Mouse (Mus musculus): ENCODE results near the gene Dnmt3l. TPM values are rescaled to one million over a fixed set of nuclear protein-coding genes. Genes with fewer than 3 reads are reported as not detected.
"Not testable (repeated sequence)": the region's sequence is repeated elsewhere in the genome, so short reads cannot be mapped to it uniquely, and the experiment has no call there.

The Dnmt3l gene
- polyA plus RNA-seq, 1 experiment, result 16.2 TPM

DNA sequence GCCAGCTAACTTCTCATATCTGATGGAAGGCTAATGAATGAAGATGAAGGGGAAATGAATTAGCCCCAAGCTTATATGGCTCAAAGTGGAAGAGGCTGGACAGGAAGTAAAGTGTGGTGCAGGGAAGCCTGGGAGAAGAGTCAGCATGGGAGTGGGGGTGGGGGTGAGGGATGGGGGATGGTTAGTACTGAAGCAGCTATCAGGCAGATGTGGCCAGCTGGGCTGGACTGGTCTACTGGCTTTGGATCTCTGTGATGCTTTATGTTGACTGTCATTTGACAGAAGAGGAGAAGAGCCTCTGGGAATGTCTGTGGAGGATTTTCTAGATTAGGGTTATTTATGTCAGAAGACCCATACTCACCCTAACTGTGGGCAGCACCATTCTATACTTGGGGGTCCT is 53.5 kb downstream of the Dnmt3l start:
- no peaks in the 10 kb centered on the region for H3K36me3 ChIP-seq (ENCODE audit: control insufficient read depth, insufficient read depth, low read length)
- no peaks in the 10 kb centered on the region for H3K27me3 ChIP-seq (ENCODE audit: control insufficient read depth, insufficient read depth, low read length)
- no peak overlapping the region for H3K4me3 ChIP-seq (ENCODE audit: control insufficient read depth, low read depth, low read length)
- TF ChIP-seq CTCF (IDR thresholded peaks at IDR 0.05; ENCODE audit: control insufficient read depth, insufficient read depth, insufficient replicate concordance, low read depth, low read length) (no peak), POLR2A (IDR thresholded peaks at IDR 0.05; ENCODE audit: control insufficient read depth, low read depth, low read length) (no peak)
- H3K4me1 ChIP-seq (ENCODE audit: control insufficient read depth, insufficient read depth, low read length), result peaks cover 10% of the 10 kb centered on the region
- no peak overlapping the region for H3K27ac ChIP-seq (ENCODE audit: control insufficient read depth, insufficient read depth, low read depth, low read length)

DNA sequence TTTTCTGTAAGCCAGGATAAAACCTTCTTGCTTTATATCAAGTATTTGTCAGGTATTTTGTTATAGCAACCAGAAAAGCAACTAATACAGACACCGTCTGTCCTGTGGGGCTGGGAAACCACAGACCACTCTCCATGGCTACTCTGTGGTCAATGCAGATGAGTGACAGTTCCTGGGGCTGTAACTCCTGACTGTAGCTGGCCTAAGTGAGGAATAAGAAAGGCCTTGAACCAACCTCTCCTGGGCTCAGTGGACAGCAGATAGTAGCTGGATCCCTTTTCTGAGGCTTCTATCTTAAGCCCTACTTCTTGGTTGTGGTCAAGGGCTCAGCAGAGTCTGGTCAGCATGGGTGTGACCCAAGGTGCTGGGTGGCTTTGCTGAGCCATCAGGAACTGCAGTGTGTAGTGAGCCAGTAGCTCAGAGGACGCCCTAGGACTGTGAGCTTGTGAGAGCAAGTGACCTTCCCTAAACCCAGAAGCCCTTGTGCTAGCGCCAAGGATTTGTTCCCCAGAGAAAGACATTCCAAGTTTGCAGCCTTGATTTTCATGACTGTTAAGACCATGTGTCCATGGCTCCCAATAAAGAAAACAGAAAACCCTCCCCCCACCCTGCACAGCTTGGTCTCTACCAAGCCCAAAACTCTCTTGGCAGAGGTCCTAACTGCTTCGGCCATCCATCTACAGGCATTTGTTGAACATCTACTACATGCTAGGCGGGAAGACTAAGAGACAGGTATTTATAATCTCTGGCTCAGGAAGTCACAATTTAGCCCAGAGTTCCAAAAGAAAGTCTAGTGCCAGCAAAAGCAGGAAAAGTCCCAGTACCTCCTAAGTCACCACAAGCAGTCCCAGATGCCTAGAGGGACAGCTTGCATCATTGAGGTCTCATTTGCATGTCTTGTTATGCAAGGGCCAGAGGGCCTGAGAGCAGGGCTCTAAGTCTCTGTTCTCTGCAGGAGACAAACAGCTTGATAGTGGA is 54.5 kb downstream of the Dnmt3l start:
- no peaks in the 10 kb centered on the region for H3K27me3 ChIP-seq (ENCODE audit: control insufficient read depth, insufficient read depth, low read length)
- H3K27ac ChIP-seq (ENCODE audit: control insufficient read depth, insufficient read depth, low read depth, low read length), result peak overlapping the region; percentile 34
- no peak overlapping the region for H3K4me3 ChIP-seq (ENCODE audit: control insufficient read depth, low read depth, low read length)
- H3K36me3 ChIP-seq (ENCODE audit: control insufficient read depth, insufficient read depth, low read length), result no peaks in the 10 kb centered on the region
- TF ChIP-seq POLR2A (IDR thresholded peaks at IDR 0.05; ENCODE audit: control insufficient read depth, low read depth, low read length) (no peak), CTCF (IDR thresholded peaks at IDR 0.05; ENCODE audit: control insufficient read depth, insufficient read depth, insufficient replicate concordance, low read depth, low read length) (no peak)
- H3K4me1 ChIP-seq (ENCODE audit: control insufficient read depth, insufficient read depth, low read length), result peaks cover 12% of the 10 kb centered on the region

DNA sequence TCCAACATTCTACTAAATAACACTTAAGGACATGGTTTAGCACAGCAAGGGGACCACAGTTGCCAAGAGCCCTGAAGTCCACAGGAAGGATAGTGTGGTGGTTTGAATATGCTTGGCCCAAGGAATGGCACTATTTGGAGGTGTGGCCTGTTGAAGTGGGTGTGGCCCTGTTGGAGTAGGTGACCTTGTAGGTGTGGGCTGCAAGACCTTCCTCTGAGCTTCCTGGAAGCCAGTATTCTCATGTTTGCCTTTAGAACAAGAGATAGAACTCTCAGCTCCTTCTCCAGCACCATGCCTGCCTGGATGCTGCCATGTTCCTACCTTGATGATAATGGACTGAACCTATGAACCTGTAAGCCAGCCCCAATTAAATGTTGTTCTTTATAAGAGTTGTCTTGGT is 58.1 kb downstream of the Dnmt3l start:
- H3K4me3 ChIP-seq (ENCODE audit: control insufficient read depth, low read depth, low read length); H3K27ac ChIP-seq (ENCODE audit: control insufficient read depth, insufficient read depth, low read depth, low read length); H3K36me3 ChIP-seq (ENCODE audit: control insufficient read depth, insufficient read depth, low read length); H3K27me3 ChIP-seq (ENCODE audit: control insufficient read depth, insufficient read depth, low read length): not testable (repeated sequence)
- H3K4me1 ChIP-seq (ENCODE audit: control insufficient read depth, insufficient read depth, low read length), result peaks cover 15% of the 10 kb centered on the region

DNA sequence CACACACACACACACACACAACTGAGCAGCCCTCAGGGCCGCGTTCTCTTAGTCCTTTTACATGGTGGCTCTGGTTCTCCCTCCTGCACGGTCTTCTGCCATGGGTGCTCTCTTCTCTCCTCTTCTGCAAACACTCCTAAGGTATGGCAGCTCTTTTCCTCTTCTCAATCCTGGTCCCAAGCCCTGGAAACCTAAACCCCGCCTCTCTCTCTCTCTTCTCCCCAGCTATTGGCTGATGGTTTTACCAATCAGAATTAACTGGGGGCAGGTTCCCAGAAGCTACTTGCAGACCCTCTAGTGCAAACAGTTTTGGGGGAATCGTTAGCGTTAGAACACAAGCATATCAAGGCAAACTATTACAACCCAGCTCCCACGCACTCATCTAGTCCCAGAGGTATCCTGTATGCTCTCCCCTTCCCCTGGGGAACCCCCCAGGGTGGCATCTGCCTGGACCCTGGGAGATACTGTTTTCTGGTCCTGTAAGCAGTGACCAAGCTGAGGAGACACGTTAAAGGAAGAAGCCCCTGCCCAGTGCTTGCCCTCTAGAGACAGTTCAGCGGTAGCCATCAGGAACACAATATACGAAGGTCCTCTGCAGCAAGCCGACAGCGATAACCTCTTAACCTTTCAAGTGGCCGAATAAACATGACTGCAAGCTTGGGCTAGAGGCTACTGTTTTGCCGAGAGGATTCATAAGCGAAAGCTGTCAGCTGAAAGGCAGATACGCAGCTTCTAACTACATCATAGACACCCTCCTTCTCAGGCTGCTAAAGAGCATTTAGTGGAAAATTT is 59.4 kb downstream of the Dnmt3l start:
- Histone ChIP-seq H3K27ac (ENCODE audit: control insufficient read depth, insufficient read depth, low read depth, low read length) (no peak overlapping the region), H3K4me3 (ENCODE audit: control insufficient read depth, low read depth, low read length) (no peak overlapping the region), H3K27me3 (ENCODE audit: control insufficient read depth, insufficient read depth, low read length) (no peaks in the 10 kb centered on the region), H3K36me3 (ENCODE audit: control insufficient read depth, insufficient read depth, low read length) (no peaks in the 10 kb centered on the region), H3K4me1 (ENCODE audit: control insufficient read depth, insufficient read depth, low read length) (peaks cover 15% of the 10 kb centered on the region)
- TF ChIP-seq POLR2A (IDR thresholded peaks at IDR 0.05; ENCODE audit: control insufficient read depth, low read depth, low read length), result no peak
- no peak for TF ChIP-seq CTCF (IDR thresholded peaks at IDR 0.05; ENCODE audit: control insufficient read depth, insufficient read depth, insufficient replicate concordance, low read depth, low read length)

DNA sequence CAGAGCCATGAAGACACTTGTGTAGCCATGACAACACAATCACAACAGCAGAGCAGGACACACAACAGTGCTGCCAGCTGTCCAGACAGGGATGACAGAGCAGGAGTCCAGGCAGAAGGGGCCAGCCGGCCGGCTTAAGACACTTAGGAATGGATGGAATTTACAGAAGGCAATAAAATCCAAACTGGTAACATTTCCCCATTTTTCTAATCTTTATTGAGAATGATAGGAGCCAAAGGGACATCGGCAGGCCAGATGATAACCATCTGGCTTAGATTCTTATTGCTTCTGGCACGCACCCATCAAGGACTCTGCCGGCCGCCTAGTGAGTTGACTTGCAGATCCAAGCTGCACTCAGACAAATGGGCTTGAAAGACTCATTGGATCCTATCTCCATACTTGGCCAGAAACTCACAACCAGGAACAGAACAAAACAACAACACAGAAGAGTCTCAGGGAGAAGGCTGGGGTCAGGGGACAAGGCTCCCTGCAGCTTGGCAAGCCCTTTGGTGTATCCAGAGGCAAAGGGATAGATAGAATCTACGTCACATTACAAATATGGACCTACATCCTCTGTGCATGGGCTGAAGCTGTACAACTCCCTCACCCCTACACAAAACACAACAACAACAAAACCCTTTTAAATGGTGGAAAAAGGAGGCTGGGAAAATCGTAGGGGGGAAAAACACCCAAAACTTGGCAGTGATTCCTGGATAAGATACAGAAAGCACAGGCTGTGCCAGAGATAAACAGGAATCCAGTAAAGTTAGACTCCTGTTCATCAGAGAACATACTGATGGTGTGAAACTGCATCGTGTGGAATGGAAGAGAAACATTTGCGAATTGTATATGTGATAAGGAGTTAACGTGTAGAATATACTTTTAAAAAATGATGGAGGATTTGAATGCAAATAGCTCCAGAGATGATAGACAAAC is 63.1 kb downstream of the Dnmt3l start:
- Histone ChIP-seq H3K27ac (ENCODE audit: control insufficient read depth, insufficient read depth, low read depth, low read length) (peak overlapping the region; percentile 39; the same call in 1 of the 2 replicates), H3K4me1 (ENCODE audit: control insufficient read depth, insufficient read depth, low read length) (peaks cover 8% of the 10 kb centered on the region), H3K36me3 (ENCODE audit: control insufficient read depth, insufficient read depth, low read length) (no peaks in the 10 kb centered on the region), H3K27me3 (ENCODE audit: control insufficient read depth, insufficient read depth, low read length) (no peaks in the 10 kb centered on the region), H3K4me3 (ENCODE audit: control insufficient read depth, low read depth, low read length) (no peak overlapping the region)
- TF ChIP-seq CTCF (IDR thresholded peaks at IDR 0.05; ENCODE audit: control insufficient read depth, insufficient read depth, insufficient replicate concordance, low read depth, low read length) (no peak), POLR2A (IDR thresholded peaks at IDR 0.05; ENCODE audit: control insufficient read depth, low read depth, low read length) (no peak)

DNA sequence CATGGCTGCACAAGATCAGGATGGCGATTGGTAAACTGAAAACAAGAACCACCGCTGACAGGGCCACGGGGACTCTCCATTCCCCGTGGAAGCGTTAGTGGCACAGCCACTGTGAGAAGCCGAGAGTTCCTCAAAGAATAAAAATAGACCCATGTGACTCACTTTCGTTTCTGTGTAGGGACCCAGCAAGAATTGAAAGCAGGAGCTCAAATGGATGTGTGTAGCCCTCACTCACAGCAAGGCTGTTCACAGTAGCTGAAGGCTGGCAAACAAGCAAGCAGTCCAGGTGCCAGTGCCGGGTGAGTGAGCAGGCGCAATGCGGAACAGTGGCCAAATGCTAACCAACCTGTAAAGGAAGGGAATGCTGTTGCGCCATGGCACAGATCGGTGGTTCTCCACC is 63.8 kb downstream of the Dnmt3l start:
- Histone ChIP-seq H3K4me1 (ENCODE audit: control insufficient read depth, insufficient read depth, low read length) (peaks cover 8% of the 10 kb centered on the region), H3K27me3 (ENCODE audit: control insufficient read depth, insufficient read depth, low read length) (no peaks in the 10 kb centered on the region), H3K27ac (ENCODE audit: control insufficient read depth, insufficient read depth, low read depth, low read length) (peak overlapping the region; percentile 36; the same call in 1 of the 2 replicates), H3K36me3 (ENCODE audit: control insufficient read depth, insufficient read depth, low read length) (no peaks in the 10 kb centered on the region), H3K4me3 (ENCODE audit: control insufficient read depth, low read depth, low read length) (no peak overlapping the region)
- TF ChIP-seq POLR2A (IDR thresholded peaks at IDR 0.05; ENCODE audit: control insufficient read depth, low read depth, low read length), result no peak
- no peak for TF ChIP-seq CTCF (IDR thresholded peaks at IDR 0.05; ENCODE audit: control insufficient read depth, insufficient read depth, insufficient replicate concordance, low read depth, low read length)

Other genes starting within 250 kb of the Dnmt3l start
- not detected in 2 replicates for gene Gm9639, start 246.9 kb upstream of the Dnmt3l start, polyA plus RNA-seq (2012; rRNA removed)
- not detected in 2 replicates for gene Gm19668, start 242.8 kb upstream of the Dnmt3l start, polyA plus RNA-seq (2012; rRNA removed)
- not detected in 2 replicates for gene Gm9507, start 230.1 kb upstream of the Dnmt3l start, polyA plus RNA-seq (2012; rRNA removed)
- gene Gm2696, start 227.3 kb upstream of the Dnmt3l start, polyA plus RNA-seq (2012; rRNA removed), result not detected in 2 replicates
- gene Krtap10-4, start 214.9 kb upstream of the Dnmt3l start, polyA plus RNA-seq (2012; rRNA removed), result 1.2 and 1.4 TPM in 2 replicates
- gene Krtap10-10, start 206.0 kb upstream of the Dnmt3l start, polyA plus RNA-seq (2012; rRNA removed), result not detected in 2 replicates
- gene Gm36176, start 195.1 kb upstream of the Dnmt3l start, polyA plus RNA-seq (2012; rRNA removed), result not detected in 2 replicates
- not detected in 2 replicates for gene Gm10318, start 189.1 kb upstream of the Dnmt3l start, polyA plus RNA-seq (2012; rRNA removed)
- not detected in 2 replicates for gene Gm3285, start 180.0 kb upstream of the Dnmt3l start, polyA plus RNA-seq (2012; rRNA removed)
- gene Lrrc3, start 139.4 kb upstream of the Dnmt3l start, polyA plus RNA-seq (2012; rRNA removed), result 0.57 and 1.1 TPM in 2 replicates
- 0.17 and 0.30 TPM in 2 replicates for gene Trpm2, start 71.4 kb upstream of the Dnmt3l start, polyA plus RNA-seq (2012; rRNA removed)
- 61.7 and 72.6 TPM in 2 replicates for gene 1810043G02Rik, start 63.4 kb upstream of the Dnmt3l start, polyA plus RNA-seq (2012; rRNA removed)
- gene Pfkl, start 31.9 kb upstream of the Dnmt3l start, polyA plus RNA-seq (2012; rRNA removed), result 16.3 and 18.3 TPM in 2 replicates
- gene Aire, start 1.7 kb downstream of the Dnmt3l start, polyA plus RNA-seq (2012; rRNA removed), result 1.7 and 1.8 TPM in 2 replicates
- 2.2 and 3.1 TPM in 2 replicates for gene Icosl, start 27.4 kb downstream of the Dnmt3l start, polyA plus RNA-seq (2012; rRNA removed)
- 23.2 and 26.1 TPM in 2 replicates for gene D10Jhu81e, start 127.8 kb downstream of the Dnmt3l start, polyA plus RNA-seq (2012; rRNA removed)
- gene Pwp2, start 143.2 kb downstream of the Dnmt3l start, polyA plus RNA-seq (2012; rRNA removed), result 5.8 and 6.4 TPM in 2 replicates
- gene Trappc10, start 202.7 kb downstream of the Dnmt3l start, polyA plus RNA-seq (2012; rRNA removed), result 20.3 and 20.4 TPM in 2 replicates

All from testis, adult 2 months (tissue).